Mouse (Mus musculus) forebrain, embryonic 11.5 days (tissue): ENCODE results near the gene Gm28048. TPM values are rescaled to one million over a fixed set of nuclear protein-coding genes. Genes with fewer than 3 reads are reported as not detected.

Source experiments
- ATAC-seq: fragments of 200-750 bp; cut with Nextera tagmentation; replicated peaks from 2 replicates; pipeline ENCODE4 v1.8.0; 2017; ENCODE audit warnings: moderate TSS enrichment; ENCODE audit not compliant: low FRiP score
- DNase-seq: peaks from one replicate; pipeline ENCODE4 v3.0.0-alpha.2; 2017; ENCODE audit warnings: low spot score
- H3K27ac ChIP-seq: fragments of 300-500 bp; sonication (generic); 2 replicates; pipeline ENCODE4 v1.5.1; 2014; ENCODE audit warnings: low read depth, low read length
- H3K27me3 ChIP-seq: fragments of 300-500 bp; sonication (generic); 2 replicates; pipeline ENCODE4 v1.6.1; 2014; ENCODE audit warnings: mild to moderate bottlenecking, low read length, mixed read lengths; ENCODE audit not compliant: control insufficient read depth, insufficient read depth
- H3K36me3 ChIP-seq: fragments of 300-500 bp; sonication (generic); 2 replicates; pipeline ENCODE4 v1.6.1; 2014; ENCODE audit warnings: mild to moderate bottlenecking, low read length, moderate library complexity, mixed read lengths; ENCODE audit not compliant: control insufficient read depth, insufficient read depth
- H3K4me1 ChIP-seq: fragments of 300-500 bp; sonication (generic); replicated peaks from 2 replicates; pipeline ENCODE4 v1.6.1; 2014; ENCODE audit warnings: low read length, mixed read lengths; ENCODE audit not compliant: control insufficient read depth, insufficient read depth
- H3K4me2 ChIP-seq: fragments of 300-500 bp; sonication (generic); 2 replicates; pipeline ENCODE4 v1.6.1; 2014; ENCODE audit warnings: low read depth, mild to moderate bottlenecking, low read length, moderate library complexity, mixed read lengths; ENCODE audit not compliant: severe bottlenecking
- H3K4me3 ChIP-seq: fragments of 300-500 bp; sonication (generic); 2 replicates; pipeline ENCODE4 v1.5.1; 2014; ENCODE audit warnings: low read depth, low read length
- H3K9ac ChIP-seq: fragments of 300-500 bp; sonication (generic); 2 replicates; pipeline ENCODE4 v1.6.1; 2014; ENCODE audit warnings: low read length
- H3K9me3 ChIP-seq: fragments of 300-500 bp; sonication (generic); 2 replicates; pipeline ENCODE4 v1.6.1; 2016; ENCODE audit warnings: low read length, mixed read lengths; ENCODE audit not compliant: control insufficient read depth
- WGBS: fragments of 180-500 bp; shearing (Covaris S2); extraction: QIAGEN DNeasy Blood & Tissue Kit; methylation state at CpG from one replicate; pipeline ENCODE4 v1.1.7; 2014; 5-methylcytosine and 5-hydroxymethylcytosine counted together
- polyA plus RNA-seq: library from polyadenylated mRNA; unstranded; fragments of >200 nt; fragmentation: Nextera tagmentation; extraction: Ambion mirVana; gene quantifications from 2 replicates; pipeline ENCODE4 v1.2.1, GENCODE M21; 2014

The Gm28048 gene
- polyA plus RNA-seq, 1 experiment from 2014 or later = 5.8 TPM

DNA sequence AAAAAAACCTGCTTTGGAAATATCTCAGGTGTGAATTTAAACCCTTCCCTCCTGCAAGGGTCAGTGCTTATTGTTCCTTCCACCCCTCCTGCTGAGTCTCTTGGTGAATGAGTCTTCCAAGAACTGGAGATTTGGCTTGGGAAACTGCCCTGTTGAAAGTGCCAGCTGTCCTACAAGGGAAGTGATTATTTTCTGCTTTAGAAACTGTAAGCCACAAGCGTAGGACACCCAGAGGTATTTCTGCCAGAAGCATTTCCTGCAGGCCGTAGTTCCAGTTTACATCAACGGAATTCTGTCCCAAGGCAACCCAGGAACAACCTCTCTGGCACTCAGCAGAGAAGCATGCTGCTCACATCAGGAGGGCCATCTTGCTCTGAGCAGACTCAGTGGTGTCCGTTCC, 108.5 kb downstream of the Gm28048 start:
- no peak overlapping the region for H3K4me3 ChIP-seq
- no peaks in the 10 kb centered on the region for H3K36me3 ChIP-seq
- no peaks in the 10 kb centered on the region for H3K9me3 ChIP-seq
- no peaks in the 10 kb centered on the region for H3K4me1 ChIP-seq
- H3K4me2 ChIP-seq = no peak overlapping the region
- WGBS = 66% methylated on average over 4 of the region's 4 CpGs
- H3K27ac ChIP-seq = no peak overlapping the region
- no peaks in the 10 kb centered on the region for H3K27me3 ChIP-seq
- no peak overlapping the region for H3K9ac ChIP-seq
- ATAC-seq (no peak), DNase-seq (no peak)

DNA sequence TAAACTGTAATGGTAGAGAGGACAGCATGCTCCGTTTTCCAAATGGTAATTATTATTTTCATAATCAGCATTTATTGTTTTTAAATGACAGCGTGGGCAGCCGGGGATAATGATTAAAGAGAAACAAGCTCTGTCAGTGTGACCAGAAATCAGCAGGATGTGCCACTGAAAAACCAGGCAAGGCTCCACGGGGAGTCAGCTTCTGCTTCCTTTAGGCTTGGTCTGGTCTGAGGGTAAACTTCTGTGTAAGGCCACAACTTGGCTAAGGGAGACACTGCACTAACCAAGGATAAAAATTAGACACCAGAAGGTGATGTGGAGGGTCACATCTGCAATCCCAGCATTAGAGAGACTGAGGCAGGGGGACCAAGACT, 109.6 kb downstream of the Gm28048 start:
- H3K4me1 ChIP-seq = no peaks in the 10 kb centered on the region
- H3K9me3 ChIP-seq = no peaks in the 10 kb centered on the region
- H3K27me3 ChIP-seq = no peaks in the 10 kb centered on the region

DNA sequence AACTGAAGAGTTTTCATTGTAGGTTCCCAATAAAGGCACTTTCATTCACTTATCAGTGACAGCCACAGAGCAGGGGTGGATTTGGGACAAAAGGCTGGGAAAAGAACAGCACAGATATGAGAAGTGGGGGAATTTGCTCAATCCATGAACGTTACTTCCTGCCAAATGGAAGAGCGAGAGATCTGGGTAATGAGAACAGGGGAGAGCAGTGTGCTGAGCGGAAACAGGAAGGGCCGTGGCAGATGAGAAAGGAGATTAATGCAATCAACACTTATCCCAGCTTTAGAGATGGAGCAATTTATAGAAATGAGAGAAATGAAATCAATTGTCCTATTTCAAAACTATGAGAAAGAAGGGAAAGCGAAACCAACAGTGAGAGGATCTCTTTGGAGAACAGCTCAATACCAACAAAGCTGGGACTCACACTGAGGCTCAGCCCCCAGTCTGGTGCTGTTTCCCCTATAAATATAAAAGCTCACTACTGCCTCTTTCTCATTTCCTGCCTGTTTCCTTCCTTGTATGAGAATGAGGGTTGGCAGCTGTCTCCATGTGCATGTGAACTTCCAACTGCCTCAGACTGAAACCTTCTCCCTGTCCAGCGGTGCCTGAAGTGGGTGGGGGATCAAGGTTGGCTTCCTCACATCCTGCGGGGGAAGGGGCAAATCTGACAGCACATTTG, 110.1 kb downstream of the Gm28048 start:
- Histone ChIP-seq H3K4me1 (no peaks in the 10 kb centered on the region), H3K9me3 (no peaks in the 10 kb centered on the region), H3K4me2 (no peak overlapping the region), H3K27me3 (no peaks in the 10 kb centered on the region), H3K9ac (no peak overlapping the region), H3K36me3 (no peaks in the 10 kb centered on the region), H3K4me3 (no peak overlapping the region), H3K27ac (no peak overlapping the region)
- ATAC-seq (no peak), DNase-seq (no peak)
- WGBS = 67% methylated on average over 7 of the region's 7 CpGs

More for the DNA sequence above, 109.6 kb downstream of the Gm28048 start:
- DNase-seq (no peak), ATAC-seq (no peak)
- H3K4me3 ChIP-seq = no peak overlapping the region
- no peak overlapping the region for H3K27ac ChIP-seq
- H3K36me3 ChIP-seq = no peaks in the 10 kb centered on the region
- WGBS = 61% methylated on average over 4 of the region's 4 CpGs
- H3K4me2 ChIP-seq = no peak overlapping the region
- no peak overlapping the region for H3K9ac ChIP-seq

DNA sequence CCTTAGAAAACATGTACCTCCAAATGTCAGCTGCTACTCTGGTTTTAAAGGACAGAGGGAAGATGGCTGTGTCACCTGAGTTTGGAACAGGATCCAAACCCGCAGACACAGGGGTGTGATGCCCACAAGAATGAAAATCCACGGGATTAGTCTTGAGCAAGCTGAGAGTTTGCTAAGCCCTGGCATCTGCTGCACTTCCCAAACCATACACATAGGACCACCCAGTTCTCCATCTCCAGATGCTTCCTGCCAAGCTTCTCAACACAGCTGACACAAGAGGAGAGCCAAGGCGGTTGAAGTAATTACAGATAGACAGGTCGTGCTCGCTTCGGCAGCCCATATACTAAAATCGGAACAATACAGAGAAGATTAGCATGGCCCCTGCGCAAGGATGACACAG, 113.3 kb downstream of the Gm28048 start:
- no peaks in the 10 kb centered on the region for H3K36me3 ChIP-seq
- ATAC-seq (no peak), DNase-seq (no peak)
- WGBS = 91% methylated on average over 8 of the region's 8 CpGs
- H3K27ac ChIP-seq = no peak overlapping the region
- no peak overlapping the region for H3K4me2 ChIP-seq
- no peaks in the 10 kb centered on the region for H3K27me3 ChIP-seq
- H3K9ac ChIP-seq = no peak overlapping the region
- no peak overlapping the region for H3K4me3 ChIP-seq
- H3K9me3 ChIP-seq = no peaks in the 10 kb centered on the region
- H3K4me1 ChIP-seq = peaks cover 10% of the 10 kb centered on the region; the same call in 1 of the 2 replicates

DNA sequence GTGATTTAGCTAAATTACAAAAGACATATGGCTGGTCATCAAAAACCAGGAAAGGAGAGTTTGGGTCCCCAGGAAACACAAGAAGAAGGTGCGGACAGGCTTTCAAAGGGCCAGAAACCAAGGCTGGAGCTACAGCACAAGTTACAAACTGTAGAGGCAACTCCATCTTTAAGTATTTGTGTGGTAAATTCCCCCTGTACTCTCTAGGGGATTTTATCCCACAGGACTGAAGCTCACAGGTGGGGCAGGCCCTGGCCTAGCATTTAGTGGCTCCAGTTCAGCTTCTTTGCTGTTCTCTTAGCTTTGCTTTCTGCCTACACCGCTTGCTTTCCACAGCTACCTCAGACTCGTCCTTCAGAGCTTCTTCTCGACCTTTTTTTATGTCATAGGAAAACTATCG, 114.2 kb downstream of the Gm28048 start:
- 90% methylated on average over 5 of the region's 5 CpGs for WGBS
- ATAC-seq (no peak), DNase-seq (no peak)
- no peak overlapping the region for H3K4me2 ChIP-seq
- H3K27ac ChIP-seq = no peak overlapping the region
- no peak overlapping the region for H3K4me3 ChIP-seq
- H3K9me3 ChIP-seq = no peaks in the 10 kb centered on the region
- no peaks in the 10 kb centered on the region for H3K27me3 ChIP-seq
- no peak overlapping the region for H3K9ac ChIP-seq
- peaks cover 12% of the 10 kb centered on the region; the same call in 1 of the 2 replicates for H3K4me1 ChIP-seq
- no peaks in the 10 kb centered on the region for H3K36me3 ChIP-seq

DNA sequence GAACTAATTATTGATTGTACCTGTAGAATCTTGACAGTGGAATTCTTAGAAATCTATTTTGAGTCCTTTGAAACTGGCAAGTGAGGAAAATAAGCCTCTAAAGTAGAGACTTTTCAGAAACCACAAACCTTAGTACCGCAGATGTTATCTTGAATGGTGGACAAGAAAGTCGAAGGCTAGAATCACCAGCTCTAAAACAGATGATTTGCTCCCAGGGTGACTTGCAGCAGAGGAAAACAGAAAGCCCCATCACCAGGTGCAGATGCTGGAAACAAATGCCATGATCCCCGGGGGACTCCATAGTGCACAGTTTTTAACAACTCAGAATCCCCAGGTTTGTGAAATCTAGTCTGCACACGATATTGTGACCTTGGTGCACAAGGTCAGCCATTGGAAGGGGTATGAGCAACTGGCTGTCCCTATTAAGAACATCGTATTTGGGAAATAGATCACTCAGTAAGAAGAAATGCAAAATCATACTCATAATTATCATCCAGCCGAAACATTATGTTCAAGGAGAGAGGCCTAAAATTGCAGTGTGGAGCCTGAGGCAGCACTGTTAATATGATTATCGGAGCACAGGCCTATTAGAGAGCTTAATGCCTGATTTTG, 116.1 kb downstream of the Gm28048 start:
- ATAC-seq (no peak), DNase-seq (no peak)
- 87% methylated on average over 7 of the region's 7 CpGs for WGBS
- Histone ChIP-seq H3K4me2 (no peak overlapping the region), H3K9ac (no peak overlapping the region), H3K4me3 (no peak overlapping the region), H3K4me1 (peaks cover 12% of the 10 kb centered on the region; the same call in 1 of the 2 replicates), H3K9me3 (no peaks in the 10 kb centered on the region), H3K36me3 (no peaks in the 10 kb centered on the region), H3K27ac (no peak overlapping the region), H3K27me3 (peaks cover 13% of the 10 kb centered on the region)

DNA sequence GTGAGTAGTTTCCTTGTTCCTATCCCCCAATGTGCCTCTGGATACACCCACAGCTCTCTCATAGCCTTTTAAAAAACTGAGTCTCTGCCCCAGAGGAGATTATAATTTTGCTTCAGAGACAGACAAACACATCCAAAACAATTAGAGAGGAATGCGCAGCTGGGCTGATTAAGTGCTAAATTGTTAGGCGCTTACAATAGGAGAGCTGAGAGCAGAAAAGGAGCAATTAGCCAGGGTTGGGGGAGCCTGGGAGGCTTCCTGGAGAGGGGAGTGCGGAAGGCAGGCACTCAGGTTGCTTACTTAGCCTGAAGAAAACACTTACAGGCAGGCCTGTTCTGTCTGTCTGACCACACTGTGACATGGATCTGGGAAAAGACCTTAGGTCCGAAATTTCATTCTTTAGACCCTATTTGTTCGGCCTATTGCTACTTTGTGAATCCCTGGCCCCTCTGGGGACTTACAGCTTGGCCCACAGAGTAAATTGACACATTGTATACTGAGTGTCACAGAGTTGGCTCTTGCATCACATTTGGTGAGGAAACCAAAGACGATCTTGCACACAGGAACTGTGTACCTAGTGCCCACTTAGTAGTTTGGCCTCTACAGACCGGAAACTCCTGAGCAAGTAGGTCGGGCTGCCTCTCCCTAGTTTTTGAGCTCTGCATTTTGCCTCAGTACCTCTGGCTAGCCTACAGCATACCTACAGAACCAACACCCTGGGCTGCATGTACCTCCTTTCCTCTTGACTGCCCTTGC, 117.4 kb downstream of the Gm28048 start:
- DNase-seq (peak; percentile 69), ATAC-seq (no peak; the same call in 1 of the 2 replicates)
- 29% methylated on average over 8 of the region's 8 CpGs for WGBS
- H3K4me3 ChIP-seq = no peak overlapping the region
- H3K27me3 ChIP-seq = peaks cover 21% of the 10 kb centered on the region
- no peak overlapping the region for H3K27ac ChIP-seq
- no peak overlapping the region for H3K9ac ChIP-seq
- no peaks in the 10 kb centered on the region for H3K9me3 ChIP-seq
- H3K36me3 ChIP-seq = no peaks in the 10 kb centered on the region
- H3K4me1 ChIP-seq = peaks cover 18% of the 10 kb centered on the region; the same call in 1 of the 2 replicates
- no peak overlapping the region for H3K4me2 ChIP-seq

DNA sequence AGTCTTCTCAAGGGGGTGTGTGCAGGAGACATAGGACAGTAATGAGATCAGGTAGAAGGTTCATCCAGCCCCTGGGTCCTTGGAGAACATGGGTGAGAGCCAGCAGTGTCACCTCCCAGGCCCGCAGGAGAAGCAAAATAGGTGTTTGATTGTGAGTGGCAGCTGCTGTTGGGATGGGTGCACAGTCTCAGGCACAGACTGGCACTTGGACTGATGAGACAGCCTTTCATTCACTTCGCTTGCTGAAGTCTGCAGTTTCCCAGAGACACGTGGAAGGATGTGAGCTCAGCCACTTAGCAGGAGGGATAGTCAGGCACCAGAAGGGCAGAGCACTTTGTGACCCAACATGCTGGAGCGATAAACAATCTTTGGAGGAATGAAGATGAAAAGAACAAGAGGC, 118.3 kb downstream of the Gm28048 start:
- Histone ChIP-seq H3K9ac (no peak overlapping the region), H3K4me1 (peaks cover 23% of the 10 kb centered on the region), H3K4me3 (no peak overlapping the region), H3K27ac (no peak overlapping the region), H3K27me3 (peaks cover 27% of the 10 kb centered on the region), H3K4me2 (no peak overlapping the region), H3K9me3 (no peaks in the 10 kb centered on the region), H3K36me3 (no peaks in the 10 kb centered on the region)
- ATAC-seq (no peak), DNase-seq (no peak)
- WGBS = 33% methylated on average over 4 of the region's 4 CpGs
